Mouse (Mus musculus) adipocyte (in vitro differentiated cells): ENCODE results near the gene Erbb4.

ENCODE experiments used
- DNase-seq: peaks from one replicate; pipeline ENCODE4 v3.0.0-alpha.2; 2016; ENCODE audit warnings: low spot score

The Erbb4 gene

DNA sequence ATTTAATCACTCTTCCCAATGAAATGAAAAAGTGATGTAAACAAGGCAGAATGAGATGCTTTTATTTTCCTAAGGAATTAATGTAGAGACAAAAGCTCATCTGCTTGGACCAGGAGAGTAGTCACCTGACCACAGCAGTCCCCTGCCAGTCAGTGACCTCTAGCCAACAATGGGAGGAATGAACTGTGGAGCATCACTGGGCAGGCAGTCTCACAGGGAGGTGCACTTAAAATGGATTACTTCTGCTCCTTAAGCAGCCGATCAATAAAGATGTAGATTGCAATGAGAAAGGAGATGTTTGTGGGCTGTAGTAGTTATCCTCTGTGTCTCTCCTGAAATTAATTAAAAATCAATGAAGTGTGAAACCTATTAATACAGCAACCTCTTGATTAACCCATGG is 1018.2 kb downstream of the Erbb4 start:
- no peak for DNase-seq

GRCm38 (mm10) chr1:68056494-68056893 is 1051.4 kb downstream of the Erbb4 start:
- no peak for DNase-seq

DNA sequence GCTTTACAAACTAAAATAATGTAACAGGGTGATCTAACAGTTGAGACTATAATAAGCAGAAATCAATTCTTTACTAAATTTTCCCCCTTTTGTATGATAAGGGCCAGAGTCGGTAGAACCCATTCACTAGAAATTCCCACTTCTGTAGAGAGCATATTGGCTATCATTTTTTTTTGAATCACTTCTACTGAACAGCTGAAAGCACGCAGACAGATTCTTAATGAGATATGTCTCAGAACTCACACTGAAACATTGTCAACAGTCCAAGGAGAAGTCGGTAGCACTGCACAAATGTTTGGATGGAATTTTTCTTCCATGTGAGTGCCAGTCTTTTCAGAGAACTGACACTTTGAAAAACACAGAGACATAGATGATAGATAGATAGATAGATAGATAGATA is 1053.1 kb downstream of the Erbb4 start:
- DNase-seq, result no peak

- DNase-seq, result no peak
Measured at GRCm38 (mm10) chr1:68049856-68050255, 1058.0 kb downstream of the Erbb4 start.

DNA sequence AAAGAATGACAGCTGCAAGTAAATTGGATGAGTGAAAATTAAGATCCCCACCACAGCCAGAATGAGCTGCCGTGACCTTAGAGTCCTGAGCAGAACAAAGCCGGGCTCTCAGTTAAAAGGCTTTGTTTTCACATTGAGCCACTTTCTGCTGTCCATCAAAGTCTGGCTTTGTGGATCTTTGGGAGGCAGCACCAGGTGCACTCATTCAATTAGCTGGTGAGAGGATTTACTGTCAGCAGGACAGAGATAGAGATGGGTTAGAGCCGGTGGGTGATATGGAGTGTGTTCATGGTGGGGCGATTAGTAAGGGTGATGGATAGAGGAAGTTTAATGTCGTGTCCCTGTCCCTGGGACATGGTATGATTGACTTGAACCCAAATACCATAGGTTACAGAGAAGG is 1060.7 kb downstream of the Erbb4 start:
- DNase-seq, result no peak

DNA sequence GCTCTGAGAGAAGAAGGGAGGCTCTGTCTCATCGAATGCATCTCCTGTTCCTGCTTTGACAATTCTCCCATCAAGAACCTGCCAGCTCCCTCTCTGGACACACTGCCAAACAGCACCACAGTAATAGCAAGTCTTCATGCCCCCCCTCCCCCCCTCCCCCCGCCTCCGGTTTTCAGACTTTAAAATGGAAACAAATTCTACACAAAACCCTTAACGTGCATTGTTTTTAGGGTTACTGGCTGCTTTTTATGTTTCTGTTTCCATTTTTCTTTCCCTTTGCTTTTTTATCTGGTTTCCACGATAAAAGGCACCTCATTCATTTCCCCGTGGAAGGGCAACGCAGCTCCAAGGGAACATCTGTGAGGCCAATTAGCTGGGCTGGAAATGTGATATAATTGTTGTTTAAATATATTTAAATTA is 1061.3 kb downstream of the Erbb4 start:
- DNase-seq, result no peak

DNA sequence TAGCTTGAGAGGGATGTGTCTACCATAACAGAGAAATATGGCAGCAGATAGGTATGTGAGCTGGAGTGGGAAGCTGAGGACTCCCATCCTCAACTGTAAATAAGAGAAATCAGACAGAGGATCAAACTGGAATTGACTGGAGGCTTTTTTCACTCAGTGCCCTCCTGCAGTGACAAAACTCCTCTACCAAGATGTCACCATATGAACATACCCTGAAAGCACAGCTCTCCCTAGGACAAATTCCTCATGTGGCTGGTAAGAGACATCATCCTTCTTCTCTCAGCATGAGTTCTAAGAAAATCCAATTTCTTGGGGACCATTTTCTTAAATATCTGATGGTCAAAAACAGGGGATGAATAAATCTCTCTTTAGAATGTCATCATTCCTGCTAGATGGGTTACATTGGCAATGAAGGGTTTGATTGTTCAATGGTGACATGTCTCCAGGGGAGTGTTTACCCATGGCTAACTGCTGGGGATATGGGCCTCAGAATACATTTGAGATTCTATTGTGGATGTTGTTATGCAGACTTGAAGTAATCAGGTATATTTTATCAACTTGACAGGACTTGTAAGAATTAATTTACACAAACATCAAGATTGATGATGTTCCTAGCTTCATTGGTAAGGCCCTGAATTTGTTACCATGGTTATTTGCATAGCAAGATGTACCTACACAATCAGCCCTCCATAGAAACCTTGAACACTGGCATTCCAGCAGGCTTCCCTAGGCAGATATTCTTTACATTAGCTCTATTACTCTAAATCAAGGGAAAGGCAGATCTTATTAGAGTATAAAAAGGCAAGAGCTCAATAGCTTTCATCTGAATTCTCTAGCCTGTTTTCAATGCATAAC is 1083.5 kb downstream of the Erbb4 start:
- no peak for DNase-seq

- no peak for DNase-seq
Measured at GRCm38 (mm10) chr1:68020020-68020419, 1087.8 kb downstream of the Erbb4 start.

GRCm38 (mm10) chr1:68019618-68020017 is 1088.2 kb downstream of the Erbb4 start:
- no peak for DNase-seq
